Mouse (Mus musculus): Measurements from ENCODE around the gene Snx4.

DNA sequence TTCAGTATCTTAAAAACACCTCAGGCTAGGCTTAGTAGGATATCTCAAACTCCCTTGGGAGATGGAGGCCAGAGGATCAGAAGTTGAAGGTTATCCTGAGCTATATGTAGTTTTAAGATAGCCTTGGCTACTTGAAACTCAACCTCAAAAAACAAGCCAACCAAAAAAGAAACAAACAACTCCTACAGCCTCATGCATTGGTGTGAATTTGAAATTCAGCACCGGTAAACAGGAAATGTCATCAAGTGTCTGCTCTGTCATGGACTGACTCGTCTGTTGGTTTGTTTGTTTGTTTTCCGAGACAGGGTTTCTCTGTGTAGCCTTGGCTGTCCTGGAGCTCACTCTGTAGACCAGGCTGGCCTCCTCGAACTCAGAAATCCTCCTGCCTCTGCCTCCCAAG is 20.6 kb downstream of the Snx4 start:
- TF ChIP-seq POLR2A (IDR thresholded peaks at IDR 0.05; ENCODE audit: control insufficient read depth, extremely low read depth, insufficient read depth, low read length, poor library complexity) (no peak), CTCF (IDR thresholded peaks at IDR 0.05; ENCODE audit: borderline replicate concordance, control insufficient read depth, extremely low read depth, insufficient read depth, low read length, poor library complexity) (no peak)

Measured in thymus, adult 2 months (tissue).